Mouse (Mus musculus) urinary bladder, postnatal 4 days (tissue): Measurements from ENCODE around the gene Gadd45a.

ENCODE experiments used
- DNase-seq, 2 experiments: peaks; one replicate each; pipeline ENCODE4 v3.0.0; 2021 to 2022; ENCODE audit warnings: low spot score in 2 of 2

The Gadd45a gene

GRCm38 (mm10) chr6:66985500-66985899, 51.8 kb downstream of the Gadd45a start:
- no peak for DNase-seq
